Mouse (Mus musculus): ENCODE measurements around the gene Fgfr2.

The Fgfr2 gene

GRCm38 (mm10) chr7:132823832-132824231 lies 299.3 kb downstream of the Fgfr2 start:
- DNase-seq (ENCODE audit: low read depth, low spot score) = no peak

- no peak for DNase-seq (ENCODE audit: low read depth, low spot score)
Measured at GRCm38 (mm10) chr7:132820692-132821091, 302.5 kb downstream of the Fgfr2 start.

- no peak for DNase-seq (ENCODE audit: low read depth, low spot score)
Measured at GRCm38 (mm10) chr7:132817056-132817455, 306.1 kb downstream of the Fgfr2 start.

- no peak for DNase-seq (ENCODE audit: low read depth, low spot score)
Measured at GRCm38 (mm10) chr7:132816528-132816927, 306.6 kb downstream of the Fgfr2 start.

- peak; percentile 42 for DNase-seq (ENCODE audit: low read depth, low spot score)
Measured at GRCm38 (mm10) chr7:132815081-132815480, 308.1 kb downstream of the Fgfr2 start.

GRCm38 (mm10) chr7:132814089-132814450 lies 309.1 kb downstream of the Fgfr2 start:
- no peak for DNase-seq (ENCODE audit: low read depth, low spot score)

GRCm38 (mm10) chr7:132813416-132814088 lies 309.6 kb downstream of the Fgfr2 start, which contains the start of gene Fam53b:
Gene Fam53b (minus strand): TSS chr7:132813886.
- peak; percentile 80 for DNase-seq (ENCODE audit: low read depth, low spot score)

GRCm38 (mm10) chr7:132812619-132813415 lies 310.3 kb downstream of the Fgfr2 start:
- DNase-seq (ENCODE audit: low read depth, low spot score) = peak; percentile 69

GRCm38 (mm10) chr7:132811716-132812618 lies 311.2 kb downstream of the Fgfr2 start:
- DNase-seq (ENCODE audit: low read depth, low spot score) = peak; percentile 84

- peak; percentile 94 for DNase-seq (ENCODE audit: low read depth, low spot score)
Measured at GRCm38 (mm10) chr7:132810879-132811278, 312.3 kb downstream of the Fgfr2 start.

GRCm38 (mm10) chr7:132810368-132810767 lies 312.8 kb downstream of the Fgfr2 start:
- peak; percentile 55 for DNase-seq (ENCODE audit: low read depth, low spot score)

- DNase-seq (ENCODE audit: low read depth, low spot score) = peak; percentile 4
Measured at GRCm38 (mm10) chr7:132809721-132810120, 313.4 kb downstream of the Fgfr2 start.

GRCm38 (mm10) chr7:132808841-132809682 lies 314.1 kb downstream of the Fgfr2 start:
- DNase-seq (ENCODE audit: low read depth, low spot score) = peak; percentile 50

- peak; percentile 42 for DNase-seq (ENCODE audit: low read depth, low spot score)
Measured at GRCm38 (mm10) chr7:132808051-132808796, 314.9 kb downstream of the Fgfr2 start.

GRCm38 (mm10) chr7:132806926-132807857 lies 316.0 kb downstream of the Fgfr2 start:
- DNase-seq (ENCODE audit: low read depth, low spot score) = peak; percentile 52

- peak; percentile 38 for DNase-seq (ENCODE audit: low read depth, low spot score)
Measured at GRCm38 (mm10) chr7:132806286-132806685, 316.9 kb downstream of the Fgfr2 start.

- DNase-seq (ENCODE audit: low read depth, low spot score) = peak; percentile 55
Measured at GRCm38 (mm10) chr7:132804951-132805350, 318.2 kb downstream of the Fgfr2 start.

- DNase-seq (ENCODE audit: low read depth, low spot score) = peak; percentile 29
Measured at GRCm38 (mm10) chr7:132804461-132804860, 318.7 kb downstream of the Fgfr2 start.

- DNase-seq (ENCODE audit: low read depth, low spot score) = peak; percentile 90
Measured at GRCm38 (mm10) chr7:132803962-132804361, 319.2 kb downstream of the Fgfr2 start.

Measured in CD4-positive, CD25-positive, alpha-beta regulatory T cell, adult 2 months (primary cell).